Mouse (Mus musculus) kidney, postnatal 14 days (tissue): ENCODE data around the gene Prpsap1.

Experiments used
- DNase-seq: peaks from one replicate; pipeline ENCODE4 v3.0.0; 2022; ENCODE audit warnings: mixed read lengths

The Prpsap1 gene

GRCm38 (mm10) chr11:116493795-116494252, at the start of gene Prpsap1:
Gene Prpsap1, minus strand, starts transcription at chr11:116494202.
- peak; percentile 63 for DNase-seq

DNA sequence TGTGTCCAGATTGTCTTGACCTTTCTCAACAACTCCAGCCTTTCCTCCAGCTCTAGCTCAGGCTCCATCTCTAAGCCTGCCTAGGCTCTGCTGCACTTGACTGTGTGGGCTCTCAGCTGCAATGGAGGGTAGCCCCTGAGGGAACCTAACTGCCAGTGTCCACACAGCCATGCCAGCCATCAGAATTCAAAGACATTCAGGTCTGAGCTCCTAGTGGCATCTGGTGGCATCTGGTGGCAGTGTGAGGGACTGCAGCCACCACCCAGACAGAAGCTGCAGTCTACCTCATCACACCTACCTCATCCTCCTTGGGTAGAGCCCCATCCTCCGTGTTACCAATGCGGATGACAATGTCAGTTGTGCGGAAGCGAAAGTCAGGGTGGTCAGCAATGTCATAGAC, 49.1 kb upstream of the Prpsap1 start:
- peak; percentile 59 for DNase-seq

GRCm38 (mm10) chr11:116541183-116541582, 47.2 kb upstream of the Prpsap1 start:
- DNase-seq: no peak

GRCm38 (mm10) chr11:116538142-116538735, 44.2 kb upstream of the Prpsap1 start:
- no peak for DNase-seq

DNA sequence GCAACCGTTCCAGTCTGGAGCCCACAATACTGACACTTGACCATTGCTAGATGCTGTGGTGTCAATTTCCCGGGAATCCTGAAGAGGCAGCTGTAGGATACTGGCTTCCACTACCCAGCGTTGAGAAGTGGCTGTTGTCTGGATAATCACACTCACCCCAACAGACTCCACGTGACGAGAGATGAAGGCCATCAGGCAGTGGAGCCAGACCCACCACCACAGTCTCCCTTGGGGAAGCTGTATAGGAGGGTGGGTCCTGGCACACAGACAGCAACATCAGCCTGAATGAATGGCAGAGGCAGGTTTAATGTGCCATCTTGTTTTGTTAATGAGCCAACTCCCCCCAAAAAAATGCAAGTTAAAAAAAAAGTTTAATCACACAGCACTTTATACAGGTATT, 43.4 kb upstream of the Prpsap1 start:
- no peak for DNase-seq

DNA sequence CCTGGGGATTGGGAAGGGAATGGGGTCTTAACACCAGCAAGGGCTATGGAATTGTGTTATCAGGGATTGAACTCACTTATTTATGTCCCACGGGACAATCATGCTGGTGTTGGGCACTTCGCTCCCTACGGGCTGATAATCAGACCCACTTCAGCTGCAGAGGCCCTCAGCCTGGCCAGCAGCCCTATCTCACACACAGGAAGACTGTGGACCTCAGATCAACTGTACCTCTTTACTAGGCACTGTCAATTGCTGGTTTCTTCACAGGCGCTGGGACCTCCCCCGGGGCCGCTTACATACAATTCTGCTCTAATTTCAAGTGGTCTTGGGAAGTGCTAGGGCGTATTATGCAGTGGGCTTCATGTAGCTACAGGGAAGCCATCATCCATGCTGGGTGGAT, 42.7 kb upstream of the Prpsap1 start:
- no peak for DNase-seq

DNA sequence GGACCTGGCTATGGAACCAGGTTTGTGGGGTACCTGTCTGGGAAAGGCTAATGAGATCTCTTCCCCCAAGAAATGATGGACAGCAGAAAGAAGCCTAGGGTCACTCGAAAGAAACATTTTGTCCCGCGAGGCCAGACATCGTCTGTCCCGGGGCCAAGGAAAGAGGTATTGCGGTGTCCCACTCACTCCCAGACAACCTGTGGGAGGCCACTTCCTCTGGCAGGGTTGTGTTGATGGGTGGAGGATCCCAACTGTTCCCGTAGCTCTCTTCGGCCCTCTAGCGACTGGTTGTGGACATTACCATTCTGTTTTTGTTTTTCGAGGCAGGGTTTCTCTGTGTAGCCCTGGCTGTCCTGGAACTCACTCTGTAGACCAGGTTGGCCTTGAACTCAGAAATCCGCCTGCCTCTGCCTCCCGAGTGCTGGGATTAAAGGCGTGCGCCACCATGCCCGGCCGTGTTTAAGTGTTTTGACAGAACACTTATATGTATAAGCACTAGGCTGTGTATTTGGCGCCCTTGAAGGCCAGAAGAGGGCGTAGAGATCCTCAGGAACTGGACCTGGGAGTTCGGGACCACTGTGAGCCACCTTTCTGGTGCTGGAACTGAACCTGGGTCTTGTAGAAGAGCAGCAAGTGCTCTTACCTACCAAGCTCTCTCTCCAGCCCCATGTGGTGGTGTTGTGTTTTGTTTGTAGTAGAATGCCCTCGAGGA, 40.3 kb upstream of the Prpsap1 start:
- peak; percentile 83 for DNase-seq

DNA sequence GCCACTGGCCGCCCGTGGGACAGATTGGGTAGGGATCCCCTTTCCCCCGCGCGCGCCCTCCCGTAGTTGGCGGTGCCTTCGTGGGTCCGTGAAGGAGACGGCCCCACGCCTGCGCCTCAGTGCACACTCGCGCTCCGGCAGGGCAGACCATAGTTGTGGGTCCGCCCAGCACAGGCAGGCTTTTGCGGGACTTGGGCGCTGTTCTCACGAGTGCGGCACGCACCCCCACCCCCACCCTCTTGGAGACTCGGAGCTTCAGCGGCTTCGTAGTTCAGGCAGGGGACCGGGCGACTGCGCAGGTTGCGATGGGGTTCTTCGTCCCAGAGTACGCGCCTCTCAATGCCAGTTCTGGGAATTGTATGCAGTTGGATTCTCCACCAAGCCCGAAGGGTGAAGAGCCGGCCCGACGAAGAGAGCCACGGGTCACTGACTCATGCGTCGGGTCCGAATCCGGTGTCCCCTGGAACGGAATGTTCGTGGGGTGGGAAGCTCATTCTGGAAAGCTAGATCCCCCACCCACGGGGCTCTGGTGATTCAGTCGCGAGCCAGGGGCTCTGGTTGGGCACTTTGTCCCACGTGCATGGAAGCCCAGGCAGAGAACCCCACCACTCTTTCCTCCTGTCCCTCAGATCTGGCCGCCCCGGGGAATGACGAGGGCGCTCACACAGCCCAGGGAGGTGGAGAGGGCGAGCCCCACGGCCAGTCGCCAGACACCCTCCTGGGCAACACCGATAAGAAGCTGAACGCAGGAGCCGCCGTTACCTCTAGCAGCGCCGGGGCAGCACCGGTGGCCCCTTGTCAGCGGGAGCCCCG, 39.5 kb upstream of the Prpsap1 start:
- DNase-seq: peak; percentile 50

- DNase-seq: peak; percentile 88
Measured at GRCm38 (mm10) chr11:116532810-116533338, 38.9 kb upstream of the Prpsap1 start.

GRCm38 (mm10) chr11:116532262-116532809, 38.3 kb upstream of the Prpsap1 start:
- DNase-seq: peak; percentile 33

DNA sequence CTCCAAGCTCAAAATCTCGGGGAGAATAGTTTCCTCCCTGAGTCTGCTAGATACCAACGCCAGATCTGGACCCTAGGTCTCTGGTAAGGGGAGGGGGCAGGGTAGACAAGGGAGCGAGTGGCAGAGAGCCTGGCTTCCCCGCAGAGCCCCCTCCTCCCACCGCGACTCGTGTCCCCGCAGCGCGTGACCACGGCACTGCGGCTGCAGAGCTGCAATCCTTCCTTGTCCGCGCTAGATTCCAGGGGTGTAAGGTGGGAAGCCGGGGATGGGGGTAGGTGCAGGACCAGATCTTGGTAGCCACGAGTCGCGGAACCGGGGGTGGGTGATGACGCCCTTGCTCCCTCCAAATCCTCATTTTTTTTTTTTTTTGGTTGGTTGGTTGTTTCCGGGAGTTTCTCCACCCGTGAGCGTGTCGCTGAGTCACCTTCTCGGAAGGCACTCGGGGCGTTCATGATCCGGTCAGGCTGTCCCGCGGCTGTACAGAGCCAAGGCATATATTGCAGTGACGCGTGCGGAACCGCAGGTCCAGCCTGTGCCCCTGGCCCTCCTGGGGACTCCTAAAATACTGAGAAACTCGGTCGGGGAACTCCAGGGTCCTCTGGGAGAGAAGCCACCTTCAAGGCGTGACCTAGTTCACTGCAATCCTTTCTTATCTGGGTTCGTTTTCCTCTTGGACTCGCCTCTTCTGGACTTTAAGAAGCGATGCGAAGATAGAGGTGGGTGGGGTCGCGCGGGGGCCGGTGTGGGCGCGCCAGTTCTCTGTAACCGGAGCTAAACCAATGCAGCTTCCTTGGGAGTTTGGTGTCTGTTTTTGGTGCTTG, 37.6 kb upstream of the Prpsap1 start:
- peak; percentile 27 for DNase-seq

GRCm38 (mm10) chr11:116530187-116531147, 36.5 kb upstream of the Prpsap1 start, which contains the start of gene Sphk1:
Gene Sphk1, plus strand, starts transcription at chr11:116530925.
- DNase-seq: peak; percentile 47

DNA sequence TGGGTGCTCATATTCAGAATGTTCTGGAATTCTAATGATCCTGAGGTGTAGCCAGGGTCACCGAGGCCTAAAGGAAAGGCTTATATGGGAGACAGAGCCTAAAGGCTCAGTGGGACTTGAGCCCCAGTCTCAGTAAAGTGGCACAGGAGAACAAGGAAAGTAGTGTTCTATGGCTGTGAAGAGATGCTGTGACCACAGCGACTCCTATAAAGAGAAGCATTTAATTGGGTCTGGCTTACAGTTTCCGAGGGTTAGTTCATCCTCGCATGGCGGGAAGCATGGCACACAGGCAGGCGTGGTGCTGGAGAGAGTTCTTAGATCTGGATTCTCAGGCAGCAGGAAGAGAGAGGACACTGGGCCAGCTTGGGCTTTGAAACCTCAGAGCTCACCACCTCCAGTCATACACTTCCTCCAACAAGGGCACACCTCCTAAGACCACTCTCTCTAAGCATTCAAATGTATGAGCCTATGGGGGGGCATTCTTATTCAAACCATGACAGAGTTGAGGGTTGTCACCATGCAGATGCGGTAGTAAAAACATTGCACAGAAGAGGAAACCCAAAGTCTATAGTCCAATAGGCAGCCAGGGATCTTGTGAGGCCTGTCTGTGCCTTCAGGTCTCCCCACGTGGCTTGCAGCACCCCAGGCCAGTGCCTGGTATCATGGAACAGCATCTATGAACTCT, 34.8 kb upstream of the Prpsap1 start:
- DNase-seq: no peak

- DNase-seq: peak; percentile 64
Measured at GRCm38 (mm10) chr11:116523699-116524189, 29.7 kb upstream of the Prpsap1 start.

GRCm38 (mm10) chr11:116522886-116523698, 29.1 kb upstream of the Prpsap1 start:
- DNase-seq: peak; percentile 53

- no peak for DNase-seq
Measured at GRCm38 (mm10) chr11:116522046-116522445, 28.0 kb upstream of the Prpsap1 start.

DNA sequence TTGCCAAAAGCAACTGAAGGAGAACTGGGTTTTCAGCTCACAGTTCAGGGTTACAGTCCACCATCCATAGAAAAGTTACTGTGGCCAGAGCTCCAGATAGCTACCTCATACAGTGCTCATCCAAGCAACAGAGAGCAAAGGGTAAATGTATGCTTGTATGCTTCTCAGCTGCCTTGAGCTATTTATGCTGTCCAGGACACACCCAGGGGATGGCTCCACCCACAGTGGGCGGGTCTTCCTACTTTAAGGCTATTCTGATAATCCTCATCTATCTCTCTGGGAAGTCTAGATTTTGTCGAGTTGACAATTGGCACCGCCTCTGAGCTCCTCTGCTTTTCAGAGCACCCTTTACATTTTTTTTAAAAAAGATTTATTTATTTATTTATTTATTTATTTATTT, 27.1 kb upstream of the Prpsap1 start:
- peak; percentile 37 for DNase-seq

GRCm38 (mm10) chr11:116518482-116518881, 24.5 kb upstream of the Prpsap1 start:
- peak; percentile 63 for DNase-seq
